Mouse (Mus musculus): Measurements from ENCODE around the gene Ms4a10. TPM values are rescaled to one million over a fixed set of nuclear protein-coding genes. Genes with fewer than 3 reads are reported as not detected.

Gene Ms4a10
- polyA plus RNA-seq, 1 experiment: not detected

- Histone ChIP-seq H3K9me3 (replicated peaks; ENCODE audit: control insufficient read depth, insufficient read depth, low read length, poor library complexity, severe bottlenecking) (no peaks in the 10 kb centered on the region), H3K27ac (ENCODE audit: insufficient read depth, low read length) (no peak overlapping the region), H3K27me3 (ENCODE audit: control insufficient read depth, insufficient read depth, low read length, poor library complexity, severe bottlenecking) (no peaks in the 10 kb centered on the region), H3K4me1 (ENCODE audit: control insufficient read depth, insufficient read depth, low read length) (no peaks in the 10 kb centered on the region), H3K36me3 (ENCODE audit: control insufficient read depth, insufficient read depth, low read length, poor library complexity, severe bottlenecking) (no peaks in the 10 kb centered on the region; the same call in 1 of the 2 replicates), H3K9ac (ENCODE audit: low read depth, poor library complexity, severe bottlenecking) (no peak overlapping the region), H3K4me3 (ENCODE audit: low read depth, low read length) (no peak overlapping the region)
- TF ChIP-seq EP300 (IDR thresholded peaks at IDR 0.05; ENCODE audit: insufficient read depth, low read depth, low read length) (no peak), POLR2A (IDR thresholded peaks at IDR 0.05; ENCODE audit: insufficient read depth, low read length) (no peak), CTCF (IDR thresholded peaks at IDR 0.05; ENCODE audit: low read depth, low read length) (no peak)
Observed at GRCm38 (mm10) chr19:10952021-10952939, 22.2 kb downstream of the Ms4a10 start.

GRCm38 (mm10) chr19:10949558-10949957 lies 24.9 kb downstream of the Ms4a10 start:
- Histone ChIP-seq H3K27ac (ENCODE audit: insufficient read depth, low read length) (no peak overlapping the region; the same call in 1 of the 2 replicates), H3K9ac (ENCODE audit: low read depth, poor library complexity, severe bottlenecking) (peak overlapping the region; percentile 47), H3K4me1 (ENCODE audit: control insufficient read depth, insufficient read depth, low read length) (no peaks in the 10 kb centered on the region), H3K36me3 (ENCODE audit: control insufficient read depth, insufficient read depth, low read length, poor library complexity, severe bottlenecking) (peaks cover 20% of the 10 kb centered on the region), H3K4me3 (ENCODE audit: low read depth, low read length) (peak overlapping the region; percentile 29; the same call in 1 of the 2 replicates), H3K9me3 (replicated peaks; ENCODE audit: control insufficient read depth, insufficient read depth, low read length, poor library complexity, severe bottlenecking) (no peaks in the 10 kb centered on the region), H3K27me3 (ENCODE audit: control insufficient read depth, insufficient read depth, low read length, poor library complexity, severe bottlenecking) (no peaks in the 10 kb centered on the region)
- TF ChIP-seq EP300 (IDR thresholded peaks at IDR 0.05; ENCODE audit: insufficient read depth, low read depth, low read length) (no peak), CTCF (IDR thresholded peaks at IDR 0.05; ENCODE audit: low read depth, low read length) (no peak), POLR2A (IDR thresholded peaks at IDR 0.05; ENCODE audit: insufficient read depth, low read length) (no peak)

GRCm38 (mm10) chr19:10949112-10949511 lies 25.4 kb downstream of the Ms4a10 start, which contains the start of gene Ccdc86:
Ccdc86 (minus strand) TSS chr19:10949266.
- TF ChIP-seq POLR2A (IDR thresholded peaks at IDR 0.05; ENCODE audit: insufficient read depth, low read length) (peak; percentile 30), CTCF (IDR thresholded peaks at IDR 0.05; ENCODE audit: low read depth, low read length) (no peak), EP300 (IDR thresholded peaks at IDR 0.05; ENCODE audit: insufficient read depth, low read depth, low read length) (no peak)
- H3K4me3 ChIP-seq (ENCODE audit: low read depth, low read length): peak within 1 kb of the TSS; percentile 94

GRCm38 (mm10) chr19:10948416-10948815 lies 26.1 kb downstream of the Ms4a10 start:
- no peaks in the 10 kb centered on the region for H3K9me3 ChIP-seq (replicated peaks; ENCODE audit: control insufficient read depth, insufficient read depth, low read length, poor library complexity, severe bottlenecking)
- peak overlapping the region; percentile 97 for H3K9ac ChIP-seq (ENCODE audit: low read depth, poor library complexity, severe bottlenecking)
- no peaks in the 10 kb centered on the region for H3K27me3 ChIP-seq (ENCODE audit: control insufficient read depth, insufficient read depth, low read length, poor library complexity, severe bottlenecking)
- H3K36me3 ChIP-seq (ENCODE audit: control insufficient read depth, insufficient read depth, low read length, poor library complexity, severe bottlenecking): peaks cover 31% of the 10 kb centered on the region
- H3K4me3 ChIP-seq (ENCODE audit: low read depth, low read length): peak overlapping the region; percentile 94
- H3K27ac ChIP-seq (ENCODE audit: insufficient read depth, low read length): no peak overlapping the region
- TF ChIP-seq POLR2A (IDR thresholded peaks at IDR 0.05; ENCODE audit: insufficient read depth, low read length) (no peak), EP300 (IDR thresholded peaks at IDR 0.05; ENCODE audit: insufficient read depth, low read depth, low read length) (no peak)
- no peaks in the 10 kb centered on the region for H3K4me1 ChIP-seq (ENCODE audit: control insufficient read depth, insufficient read depth, low read length)

More at GRCm38 (mm10) chr19:10949112-10949511, 25.4 kb downstream of the Ms4a10 start, which contains the start of gene Ccdc86:
- H3K4me1 ChIP-seq (ENCODE audit: control insufficient read depth, insufficient read depth, low read length): no peaks in the 10 kb centered on the region
- peak within 1 kb of the TSS; percentile 97 for H3K9ac ChIP-seq (ENCODE audit: low read depth, poor library complexity, severe bottlenecking)
- H3K36me3 ChIP-seq (ENCODE audit: control insufficient read depth, insufficient read depth, low read length, poor library complexity, severe bottlenecking): peaks cover 25% of the 10 kb centered on the region
- H3K27me3 ChIP-seq (ENCODE audit: control insufficient read depth, insufficient read depth, low read length, poor library complexity, severe bottlenecking): no peaks in the 10 kb centered on the region
- no peaks in the 10 kb centered on the region for H3K9me3 ChIP-seq (replicated peaks; ENCODE audit: control insufficient read depth, insufficient read depth, low read length, poor library complexity, severe bottlenecking)
- H3K27ac ChIP-seq (ENCODE audit: insufficient read depth, low read length): no peak within 1 kb of the TSS; the same call in 1 of the 2 replicates

GRCm38 (mm10) chr19:10947219-10947618 lies 27.3 kb downstream of the Ms4a10 start:
- no peak overlapping the region for H3K27ac ChIP-seq (ENCODE audit: insufficient read depth, low read length)
- peak overlapping the region; percentile 94 for H3K4me3 ChIP-seq (ENCODE audit: low read depth, low read length)
- no peaks in the 10 kb centered on the region for H3K4me1 ChIP-seq (ENCODE audit: control insufficient read depth, insufficient read depth, low read length)
- H3K27me3 ChIP-seq (ENCODE audit: control insufficient read depth, insufficient read depth, low read length, poor library complexity, severe bottlenecking): no peaks in the 10 kb centered on the region
- peak overlapping the region; percentile 97 for H3K9ac ChIP-seq (ENCODE audit: low read depth, poor library complexity, severe bottlenecking)
- TF ChIP-seq EP300 (IDR thresholded peaks at IDR 0.05; ENCODE audit: insufficient read depth, low read depth, low read length) (no peak), POLR2A (IDR thresholded peaks at IDR 0.05; ENCODE audit: insufficient read depth, low read length) (no peak), CTCF (IDR thresholded peaks at IDR 0.05; ENCODE audit: low read depth, low read length) (no peak)
- no peaks in the 10 kb centered on the region for H3K9me3 ChIP-seq (replicated peaks; ENCODE audit: control insufficient read depth, insufficient read depth, low read length, poor library complexity, severe bottlenecking)
- H3K36me3 ChIP-seq (ENCODE audit: control insufficient read depth, insufficient read depth, low read length, poor library complexity, severe bottlenecking): peaks cover 42% of the 10 kb centered on the region

- Histone ChIP-seq H3K27me3 (ENCODE audit: control insufficient read depth, insufficient read depth, low read length, poor library complexity, severe bottlenecking) (no peaks in the 10 kb centered on the region), H3K27ac (ENCODE audit: insufficient read depth, low read length) (no peak overlapping the region), H3K36me3 (ENCODE audit: control insufficient read depth, insufficient read depth, low read length, poor library complexity, severe bottlenecking) (peaks cover 43% of the 10 kb centered on the region), H3K9me3 (replicated peaks; ENCODE audit: control insufficient read depth, insufficient read depth, low read length, poor library complexity, severe bottlenecking) (no peaks in the 10 kb centered on the region), H3K4me1 (ENCODE audit: control insufficient read depth, insufficient read depth, low read length) (no peaks in the 10 kb centered on the region), H3K4me3 (ENCODE audit: low read depth, low read length) (no peak overlapping the region; the same call in 1 of the 2 replicates), H3K9ac (ENCODE audit: low read depth, poor library complexity, severe bottlenecking) (0 out of 2 replicates have a peak overlapping the region, but pooled peaks have one; percentile 97)
- TF ChIP-seq POLR2A (IDR thresholded peaks at IDR 0.05; ENCODE audit: insufficient read depth, low read length) (no peak), CTCF (IDR thresholded peaks at IDR 0.05; ENCODE audit: low read depth, low read length) (no peak), EP300 (IDR thresholded peaks at IDR 0.05; ENCODE audit: insufficient read depth, low read depth, low read length) (no peak)
Observed at GRCm38 (mm10) chr19:10946506-10946905, 28.0 kb downstream of the Ms4a10 start.
